Mouse (Mus musculus) adrenal gland, adult 18-20 months (tissue): Measurements from ENCODE around the gene Trabd2b. TPM values are rescaled to one million over a fixed set of nuclear protein-coding genes. Genes with fewer than 3 reads are reported as not detected.

Experiments
- DNase-seq, 2 experiments: peaks; one replicate each; pipeline ENCODE4 v3.0.0; 2021 to 2022; ENCODE audit warnings: low spot score in 2 of 2
- long read RNA-seq, 2 experiments: library from polyadenylated mRNA; stranded (forward); transcript quantifications; one replicate each; pipeline ENCODE4 v2.0.0; 2021
- total RNA-seq, 2 experiments: library from RNA; stranded (reverse); gene quantifications; 1 replicate in 1 of 2; 2 replicates in 1 of 2; pipeline ENCODE4 v1.2.3; 2021

Gene Trabd2b
- total RNA-seq, result 1 to 10 TPM; 1.4 to 4.7 TPM
- long read RNA-seq, experiment 1, full-length matches to known transcripts, result 3 of 4 reads
- long read RNA-seq, experiment 1, partial matches to known transcripts, result 0 of 4 reads
- long read RNA-seq, experiment 1, other reads (novel, unspliced or antisense), result 1 of 4 reads
- long read RNA-seq, experiment 2, partial matches to known transcripts, result 0 of 1 reads
- long read RNA-seq, experiment 2, other reads (novel, unspliced or antisense), result 1 of 1 reads

DNA sequence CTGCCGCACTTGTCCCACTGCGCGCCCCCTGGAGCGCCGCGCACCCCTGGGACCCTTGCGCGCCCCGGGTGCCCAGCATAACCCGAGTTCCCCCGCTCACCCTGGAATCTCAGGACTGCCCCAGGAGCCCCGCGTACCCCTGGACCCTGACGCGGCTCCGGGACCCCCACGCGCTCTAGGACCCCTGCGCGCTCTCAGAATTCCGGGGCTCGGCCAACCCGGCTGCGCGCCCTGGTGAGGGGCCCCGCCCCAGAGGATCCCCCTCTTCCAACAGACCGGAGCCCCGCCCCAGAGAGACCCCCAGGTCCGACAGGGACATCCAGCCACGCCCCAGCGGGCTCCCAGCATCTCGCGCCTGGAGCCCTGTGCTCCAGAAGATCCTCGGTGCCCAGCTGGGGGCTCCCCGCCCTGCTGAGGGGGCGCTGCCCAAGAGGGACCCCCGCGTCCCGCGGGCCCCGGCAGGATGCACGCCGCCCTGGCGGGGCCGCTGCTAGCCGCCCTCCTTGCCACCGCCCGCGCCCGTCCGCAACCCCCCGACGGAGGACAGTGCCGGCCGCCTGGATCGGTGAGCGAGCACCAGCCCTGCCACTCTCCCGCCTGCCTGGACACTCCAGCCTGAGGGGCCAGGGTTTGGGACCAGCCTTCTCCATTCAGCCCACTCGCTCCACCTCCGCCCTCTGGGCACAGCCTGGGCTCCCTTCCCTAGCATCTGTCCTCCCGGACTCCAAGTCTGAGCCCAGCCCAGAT is at the start of gene Trabd2b:
Gene Trabd2b (plus strand): TSS at position 370 of the 747 bp plus-strand sequence.
- DNase-seq, result peak; percentile 10 to 26

GRCm38 (mm10) chr4:114357420-114357819 is 49.1 kb upstream of the Trabd2b start:
- DNase-seq, result peak in 1 of 2 experiments; percentile 22

- DNase-seq, result no peak
Measured at GRCm38 (mm10) chr4:114358874-114359273, 47.6 kb upstream of the Trabd2b start.

DNA sequence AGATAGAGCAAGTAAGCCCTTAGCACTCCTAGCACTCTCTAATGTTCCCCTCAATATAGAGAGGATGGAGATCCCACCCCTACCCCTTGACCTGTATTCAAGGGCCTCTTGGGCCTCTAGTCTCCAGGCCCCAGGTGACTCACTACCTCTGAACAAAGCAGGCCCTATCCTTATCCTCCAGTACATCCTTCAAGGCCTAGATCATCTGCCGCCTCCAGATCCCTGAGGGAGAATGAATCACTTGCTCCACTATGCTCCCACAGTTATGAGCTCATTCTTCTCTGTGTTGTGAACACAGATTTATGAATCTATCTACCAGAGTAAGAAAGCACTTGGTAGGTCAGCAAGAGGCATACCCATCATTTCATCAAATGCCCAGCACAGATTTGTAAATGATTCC is 46.7 kb upstream of the Trabd2b start:
- DNase-seq, result no peak

DNA sequence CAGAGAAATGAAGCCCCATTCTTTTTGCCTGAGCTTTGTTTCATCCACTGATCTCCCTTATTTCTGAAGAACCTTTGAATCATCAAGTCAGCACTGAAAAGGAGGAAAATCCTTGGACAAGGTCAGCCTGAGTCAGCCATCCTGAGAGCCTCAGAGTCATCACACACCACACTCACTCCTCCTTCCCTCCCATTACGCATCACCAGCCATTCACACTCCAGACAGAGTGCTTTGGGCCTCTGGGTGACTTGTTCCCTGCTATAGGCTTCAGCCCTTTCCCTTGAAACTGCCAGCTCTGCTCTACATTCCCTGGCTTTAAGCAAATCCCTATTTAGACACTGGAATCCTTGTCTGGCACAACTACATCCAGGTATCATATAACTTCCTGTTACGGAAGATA is 45.2 kb upstream of the Trabd2b start:
- DNase-seq, result peak in 1 of 2 experiments; percentile 22

- no peak for DNase-seq
Measured at GRCm38 (mm10) chr4:114365000-114365399, 41.5 kb upstream of the Trabd2b start.

DNA sequence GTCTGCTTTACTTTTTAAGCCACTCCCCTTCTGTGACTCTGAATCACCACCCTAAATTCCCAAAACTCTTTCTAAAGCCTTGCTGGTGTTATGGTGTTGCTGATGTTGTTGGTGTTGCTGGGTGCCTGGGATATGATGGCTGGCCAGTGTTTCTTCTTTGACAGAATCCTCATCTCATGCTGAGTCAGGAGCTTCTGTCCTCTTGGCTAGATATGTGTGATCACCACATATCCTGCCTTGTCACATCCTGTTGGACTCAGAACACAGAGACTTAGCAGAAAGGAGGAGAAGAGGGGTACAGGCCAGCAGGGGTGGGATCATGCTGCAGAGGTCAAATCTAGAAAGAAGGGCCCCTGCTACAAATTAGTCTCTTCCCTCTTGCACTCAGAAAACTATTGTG is 40.9 kb upstream of the Trabd2b start:
- DNase-seq, result no peak

GRCm38 (mm10) chr4:114367005-114367404 is 39.5 kb upstream of the Trabd2b start:
- no peak for DNase-seq

DNA sequence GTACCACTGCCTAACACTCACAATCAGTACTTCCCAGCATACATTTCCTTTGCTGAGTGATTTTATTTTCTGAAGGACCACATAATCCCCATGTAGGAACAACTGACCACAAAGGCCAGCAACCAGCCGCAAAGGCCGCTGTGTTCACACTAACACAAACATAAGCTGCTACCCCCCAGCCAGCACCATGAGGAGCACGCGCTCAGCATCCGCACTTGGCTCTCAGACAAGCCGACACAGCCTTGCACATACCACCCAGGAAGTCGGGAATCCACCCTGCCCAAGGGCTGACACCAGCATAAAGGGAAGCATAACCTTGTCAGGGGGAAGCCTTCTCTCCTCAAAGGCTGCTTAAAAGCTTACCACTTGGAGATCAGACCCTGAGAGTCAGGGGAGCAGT is 38.7 kb upstream of the Trabd2b start:
- DNase-seq, result no peak

DNA sequence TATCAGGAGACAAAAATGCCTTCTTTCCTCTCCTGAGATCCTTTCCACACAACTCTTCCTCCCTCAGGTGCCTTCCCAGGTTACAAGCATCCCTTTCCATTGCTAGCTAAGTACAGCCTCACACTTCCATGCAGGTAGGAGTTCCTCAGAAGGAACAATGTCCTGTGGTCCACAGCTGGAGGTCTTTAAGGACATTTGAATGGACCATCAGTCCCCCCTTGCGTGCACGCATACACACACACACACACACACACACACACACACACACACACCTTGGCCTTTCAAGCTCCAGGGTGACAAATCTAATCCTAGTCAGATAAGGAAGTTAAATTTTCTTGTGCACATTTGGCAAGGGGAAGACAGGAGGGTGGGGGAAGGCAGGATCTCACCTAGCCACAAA is 36.9 kb upstream of the Trabd2b start:
- no peak for DNase-seq

- DNase-seq, result no peak
Measured at GRCm38 (mm10) chr4:114370935-114371715, 35.4 kb upstream of the Trabd2b start.

GRCm38 (mm10) chr4:114372699-114373098 is 33.8 kb upstream of the Trabd2b start:
- DNase-seq, result no peak

GRCm38 (mm10) chr4:114374330-114374729 is 32.2 kb upstream of the Trabd2b start:
- DNase-seq, result no peak

DNA sequence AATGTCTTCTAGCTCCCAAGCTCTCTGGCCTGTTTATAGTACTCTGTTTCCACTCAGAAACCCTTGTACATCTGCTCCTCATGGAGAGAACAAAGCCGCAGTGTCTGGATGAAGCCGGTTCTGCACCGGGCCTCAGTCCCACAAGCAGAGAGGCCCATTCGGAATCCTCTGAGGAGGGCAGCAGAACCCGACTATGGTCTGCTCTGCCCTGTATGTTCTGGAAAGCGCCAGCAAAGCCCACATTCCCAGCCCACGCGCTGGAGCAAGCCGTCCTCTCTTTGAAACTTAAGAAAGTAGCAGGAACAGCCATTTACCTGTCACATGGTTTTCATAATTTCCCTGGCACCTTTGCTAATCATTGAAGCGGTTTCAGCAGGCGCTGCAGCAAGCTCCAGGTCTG is 29.0 kb upstream of the Trabd2b start:
- DNase-seq, result no peak

DNA sequence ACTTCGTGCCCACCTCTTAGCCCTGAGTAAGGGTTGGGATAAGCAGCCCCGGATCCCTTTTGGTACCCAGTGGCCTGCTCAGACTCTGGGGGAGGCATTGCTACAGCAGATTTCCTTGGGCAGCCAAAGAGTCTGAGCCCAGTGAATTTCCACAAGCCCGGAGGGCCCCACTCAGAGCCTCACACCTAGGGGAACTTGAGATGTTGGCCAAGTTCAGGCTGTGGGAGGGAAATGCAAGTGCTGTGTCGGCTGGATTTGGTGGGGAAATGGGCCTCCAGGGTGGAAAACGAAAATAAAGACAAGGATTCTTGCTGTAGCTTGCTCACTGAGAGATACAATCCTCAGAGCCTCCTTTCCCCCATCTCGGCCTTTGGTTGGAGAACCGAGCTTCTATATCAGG is 28.0 kb upstream of the Trabd2b start:
- DNase-seq, result no peak

- DNase-seq, result no peak
Measured at GRCm38 (mm10) chr4:114379416-114379956, 27.0 kb upstream of the Trabd2b start.

- no peak for DNase-seq
Measured at GRCm38 (mm10) chr4:114382627-114383026, 23.9 kb upstream of the Trabd2b start.

DNA sequence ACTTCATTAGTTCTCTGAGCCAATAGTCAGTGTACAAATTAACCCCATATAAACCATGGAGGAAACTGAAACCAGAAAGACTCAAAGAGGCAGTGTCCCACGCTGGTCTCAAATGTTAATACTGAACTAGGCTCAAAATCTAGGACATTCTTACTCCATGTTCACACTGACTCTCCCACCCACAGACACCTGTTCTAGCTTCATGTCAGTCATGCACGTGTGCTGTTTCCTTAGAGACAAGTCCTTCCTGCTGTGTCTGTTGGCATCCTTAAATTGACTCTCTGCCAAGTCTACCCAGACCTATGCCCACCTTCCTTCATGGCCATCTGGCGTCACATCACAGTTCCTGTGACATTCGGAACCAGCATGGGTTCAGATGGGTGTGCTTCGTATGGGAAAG is 21.3 kb upstream of the Trabd2b start:
- no peak for DNase-seq

GRCm38 (mm10) chr4:114386395-114386811 is 20.1 kb upstream of the Trabd2b start:
- peak in 1 of 2 experiments; percentile 40 for DNase-seq

DNA sequence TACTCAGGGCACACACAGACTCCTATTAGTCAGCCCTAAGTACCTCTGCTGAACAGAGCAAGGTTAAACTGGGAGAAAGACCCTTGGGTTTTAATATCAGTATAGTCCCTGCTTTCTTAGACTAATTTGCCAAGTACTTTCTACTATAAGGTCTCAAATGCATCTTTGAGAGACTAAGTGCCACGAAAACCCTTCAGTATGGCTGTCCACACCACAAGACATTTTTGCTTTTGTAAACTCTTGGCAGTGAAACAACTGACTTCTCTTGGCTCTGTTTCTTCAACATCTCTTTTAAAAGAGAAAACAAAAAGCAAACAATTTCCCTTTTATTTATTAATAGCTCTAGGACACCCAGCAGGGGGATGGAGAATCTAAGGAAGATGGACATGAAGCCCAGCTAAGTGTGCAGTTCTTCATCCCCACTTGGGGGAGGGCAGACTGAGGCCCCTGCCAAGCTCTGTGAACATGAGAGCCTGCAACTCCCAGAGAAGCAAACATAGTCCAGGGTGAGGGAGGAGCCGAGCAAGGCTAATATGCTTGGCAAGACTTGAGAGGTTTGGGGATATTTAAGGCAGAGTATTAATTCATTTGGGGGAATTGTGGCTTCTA is 18.9 kb upstream of the Trabd2b start:
- no peak for DNase-seq

DNA sequence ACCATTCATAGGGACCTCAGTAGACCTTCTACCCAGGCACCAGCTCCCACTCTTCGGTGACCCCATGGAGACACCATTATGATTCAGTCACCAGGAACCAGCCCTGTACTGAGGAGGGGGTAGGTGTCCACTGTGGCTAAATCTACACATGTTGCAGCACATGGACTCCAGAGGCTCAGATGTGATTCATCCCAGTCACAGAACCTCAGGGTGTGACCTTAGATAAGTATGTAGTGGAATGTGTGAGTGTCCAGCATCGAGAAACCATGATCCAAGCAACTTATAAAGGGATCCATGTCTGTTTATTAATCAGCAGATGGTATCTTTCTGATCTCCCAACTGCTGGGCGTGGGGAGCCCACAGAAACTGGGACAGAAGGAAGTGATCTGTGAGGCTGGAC is 18.2 kb upstream of the Trabd2b start:
- no peak for DNase-seq
